ENCODE assay signal across 8 mouse cellular contexts in the genomic region with DNA sequence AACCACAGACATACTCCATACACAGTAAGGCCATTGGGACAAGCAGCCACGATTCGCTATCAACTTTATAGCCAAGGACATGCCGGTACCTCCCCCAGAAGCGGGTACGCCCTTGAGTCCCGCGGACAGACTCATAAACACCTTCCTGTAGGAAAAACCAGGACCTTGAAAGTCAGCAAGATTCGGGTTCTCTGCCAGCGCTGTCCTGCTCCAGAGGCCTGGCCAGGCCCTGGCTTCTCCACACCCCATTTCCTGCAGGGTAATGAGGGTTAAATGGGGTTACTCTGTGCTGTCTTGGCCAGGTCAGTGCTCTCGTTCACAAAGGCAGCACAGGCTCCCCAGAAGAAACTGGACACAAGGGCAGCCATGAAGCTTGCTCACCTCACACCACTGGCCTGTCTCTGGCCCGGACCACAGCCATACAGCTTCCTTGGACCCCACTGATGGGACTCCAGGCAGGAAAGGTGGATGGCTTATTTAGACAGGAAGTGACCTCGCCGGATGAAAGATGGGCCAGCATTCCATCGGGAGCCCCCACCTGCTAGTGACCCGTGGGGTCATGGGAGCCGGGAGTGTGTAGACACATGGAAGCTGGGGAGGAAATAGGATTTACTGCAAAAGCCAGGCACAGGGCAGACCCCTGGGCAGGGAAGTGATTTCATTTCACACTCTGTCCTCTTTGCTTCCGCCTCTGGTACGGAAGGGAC. TPM values are rescaled to one million over a fixed set of nuclear protein-coding genes. Genes with fewer than 3 reads are reported as not detected.
DNase-seq lines count a peak whose midpoint lies in the region; ATAC-seq and TF ChIP-seq lines count a peak whose summit lies in the region.

No protein-coding gene starts in this region.

- no peak overlapping the region for H3K9ac ChIP-seq in hindbrain, embryonic 12.5 days
- H3K9ac ChIP-seq in limb, embryonic 14.5 days (ENCODE audit: low read depth, low read length, severe bottlenecking), result no peak overlapping the region

- H3K27me3 ChIP-seq in hindbrain, embryonic 12.5 days, result no peaks in the 10 kb centered on the region
- no peaks in the 10 kb centered on the region for H3K27me3 ChIP-seq in limb, embryonic 14.5 days (ENCODE audit: control insufficient read depth, insufficient read depth, low read length)

- DNase-seq in adrenal gland, postnatal 36 days, result peak; percentile 59 to 72
- DNase-seq in embryo, embryonic 9.5 days (ENCODE audit: extremely low spot score), result peak; percentile 43
- DNase-seq in limb, embryonic 14.5 days (ENCODE audit: low spot score), result peak; percentile 30
- peak; percentile 36 for DNase-seq in yolk sac, embryonic 10.5 days (ENCODE audit: low spot score)
- DNase-seq in thymus, postnatal 14 days, result no peak
- DNase-seq in urinary bladder, adult 2 months (ENCODE audit: low spot score), result no peak

- no peaks in the 10 kb centered on the region for H3K9me3 ChIP-seq in hindbrain, embryonic 12.5 days (replicated peaks)
- no peaks in the 10 kb centered on the region for H3K9me3 ChIP-seq in limb, embryonic 14.5 days (ENCODE audit: control insufficient read depth, low read length)

- H3K4me1 ChIP-seq in hindbrain, embryonic 12.5 days, result peaks cover 34% of the 10 kb centered on the region
- peaks cover 17% of the 10 kb centered on the region for H3K4me1 ChIP-seq in limb, embryonic 14.5 days (ENCODE audit: control insufficient read depth, insufficient read depth, low read length)

- WGBS in hindbrain, embryonic 12.5 days, result 65% methylated on average over 18 of the region's 18 CpGs
- WGBS in limb, embryonic 14.5 days, result 22% methylated on average over 18 of the region's 18 CpGs

- no peaks in the 10 kb centered on the region for H3K36me3 ChIP-seq in hindbrain, embryonic 12.5 days
- no peaks in the 10 kb centered on the region for H3K36me3 ChIP-seq in limb, embryonic 14.5 days (ENCODE audit: control insufficient read depth, insufficient read depth, low read length)

- no peak for ATAC-seq in hindbrain, embryonic 12.5 days (ENCODE audit: low FRiP score)
- ATAC-seq in limb, embryonic 14.5 days (ENCODE audit: low FRiP score, low read depth), result peak; percentile 19
- no peak for ATAC-seq in inflammation-experienced regulatory T-cells, adult 6 months

- H3K4me2 ChIP-seq in hindbrain, embryonic 12.5 days (replicated peaks), result no peak overlapping the region
- H3K4me2 ChIP-seq in limb, embryonic 14.5 days (replicated peaks; ENCODE audit: low read depth, low read length, severe bottlenecking), result no peak overlapping the region

- no peak overlapping the region for H3K4me3 ChIP-seq in hindbrain, embryonic 12.5 days
- H3K4me3 ChIP-seq in limb, embryonic 14.5 days (replicated peaks; ENCODE audit: low read length), result no peak overlapping the region

- no peak for TF ChIP-seq POLR2A in limb, embryonic 14.5 days (IDR thresholded peaks at IDR 0.05; ENCODE audit: borderline replicate concordance, extremely low read depth, insufficient read depth, insufficient read length)

- H3K27ac ChIP-seq in hindbrain, embryonic 12.5 days, result peak overlapping the region; percentile 45; the same call in 1 of the 2 replicates
- peak overlapping the region; percentile 48; the same call in 1 of the 2 replicates for H3K27ac ChIP-seq in limb, embryonic 14.5 days (replicated peaks; ENCODE audit: low read depth, low read length)

RNA-seq across cellular contexts. Expression of gene Pald1, which starts 12.9 kb away (rescaled TPM):
- total RNA-seq in adrenal gland, postnatal 36 days (2021), result 10 to 100 TPM; 21.0 to 22.8 TPM
- polyA plus RNA-seq in hindbrain, embryonic 12.5 days (2016; fragmentation: Nextera tagmentation; extraction: Ambion mirVana), result 34.5 and 39.3 TPM in 2 replicates
- polyA plus RNA-seq in limb, embryonic 14.5 days (2012; rRNA removed), result 24.9 and 28.2 TPM in 2 replicates
- polyA plus RNA-seq in limb, embryonic 14.5 days (2014; fragmentation: Nextera tagmentation; extraction: Ambion mirVana), result 18.8 and 19.4 TPM in 2 replicates
- 1 to 10 TPM in 1 of 3 experiments, not detected in 2; 1.0 TPM for polyA plus RNA-seq in inflammation-experienced regulatory T-cells, adult 6 months (2017; shearing (Covaris generic))
- polyA plus RNA-seq in urinary bladder, adult 2 months (2012; rRNA removed), result 14.0 and 14.3 TPM in 2 replicates

RNA-seq across cellular contexts. Expression of gene Nodal, which starts 47.3 kb away (rescaled TPM):
- total RNA-seq in adrenal gland, postnatal 36 days (2021), result not detected
- 0.10 TPM in 1 of 2 replicates, not detected in the other for polyA plus RNA-seq in hindbrain, embryonic 12.5 days (2016; fragmentation: Nextera tagmentation; extraction: Ambion mirVana)
- polyA plus RNA-seq in limb, embryonic 14.5 days (2012; rRNA removed), result 0.10 and 0.16 TPM in 2 replicates
- polyA plus RNA-seq in limb, embryonic 14.5 days (2014; fragmentation: Nextera tagmentation; extraction: Ambion mirVana), result 0.19 TPM in 1 of 2 replicates, not detected in the other
- under 1 TPM in 2 of 3 experiments, not detected in 1; 0.21 to 0.45 TPM for polyA plus RNA-seq in inflammation-experienced regulatory T-cells, adult 6 months (2017; shearing (Covaris generic))
- 0.07 TPM in 1 of 2 replicates, not detected in the other for polyA plus RNA-seq in urinary bladder, adult 2 months (2012; rRNA removed)

Comparison
In these comparisons a context has a peak if more than half of its experiments do, and no peak if none do; other contexts are left out.
1. DNase-seq: peak in adrenal gland, postnatal 36 days (2 of 2), embryo, embryonic 9.5 days (single experiment), limb, embryonic 14.5 days (single experiment) and yolk sac, embryonic 10.5 days (single experiment); none in thymus, postnatal 14 days (single experiment) and urinary bladder, adult 2 months (single experiment).